Mouse (Mus musculus) small intestine, adult 2 months (tissue): Measurements from ENCODE around the gene 3110009E18Rik.

ENCODE experiments used
- CTCF ChIP-seq: fragments of 200-500 bp; IDR thresholded peaks from 2 replicates; pipeline ENCODE4 v1.5.1; 2012; ENCODE audit warnings: low read depth, mild to moderate bottlenecking, control low read depth, inconsistent platforms, low read length, moderate library complexity, mixed read lengths; ENCODE audit not compliant: insufficient replicate concordance, insufficient read length; ENCODE audit errors: extremely low read depth
- POLR2A ChIP-seq: fragments of 200-500 bp; IDR thresholded peaks from 2 replicates; pipeline ENCODE4 v1.6.1; 2012; ENCODE audit warnings: low read depth, mild to moderate bottlenecking, control low read depth, inconsistent platforms, low read length, moderate library complexity

DNA sequence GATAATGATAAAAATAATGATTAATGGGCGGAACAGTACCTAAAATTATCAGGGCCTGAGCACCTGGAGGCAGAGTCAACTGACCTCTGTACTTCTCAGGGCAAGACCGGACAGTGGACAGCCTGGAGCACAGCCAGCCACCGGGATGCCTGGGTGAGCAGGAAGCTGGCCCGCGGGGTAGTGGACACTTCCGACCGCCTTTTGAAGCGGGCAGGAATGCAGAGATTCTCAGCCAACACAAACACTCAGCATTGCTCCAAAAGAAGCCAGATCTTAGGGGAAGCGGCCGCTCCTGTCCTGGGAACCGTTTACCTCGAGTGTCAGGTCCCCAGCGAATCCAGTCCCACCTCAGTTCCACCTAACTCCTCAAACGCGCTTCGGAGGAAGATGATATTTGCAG is 48.1 kb upstream of the 3110009E18Rik start:
- TF ChIP-seq POLR2A (no peak), CTCF (no peak)
